Mouse (Mus musculus) MEL (cell line): ENCODE results near the gene Hccs.

ENCODE experiments used
- CTCF ChIP-seq, 3 experiments: IDR thresholded peaks in 2 of 3; conservative IDR thresholded peaks in 1 of 3; 2 replicates each; pipeline ENCODE4 v1.5.1; 2011 to 2012; ENCODE audit warnings: low read length in 3 of 3, low read depth in 2 of 3, mild to moderate bottlenecking in 2 of 3, improper control_type of control experiment in 1 of 3, inconsistent platforms in 1 of 3, mixed read lengths in 1 of 3, moderate library complexity in 1 of 3; ENCODE audit not compliant: control insufficient read depth in 1 of 3, insufficient read depth in 1 of 3, poor library complexity in 1 of 3, severe bottlenecking in 1 of 3
- ELF1 ChIP-seq: IDR thresholded peaks from 2 replicates; pipeline ENCODE4 v1.6.1; 2014; ENCODE audit warnings: low read depth, mild to moderate bottlenecking, inconsistent platforms, low read length, improper control_type of control experiment, moderate library complexity
- EP300 ChIP-seq, 2 experiments: IDR thresholded peaks; 2 replicates each; pipeline ENCODE4 v1.6.1; 2011; ENCODE audit warnings: improper control_type of control experiment in 2 of 2, low read length in 2 of 2, low read depth in 1 of 2, mild to moderate bottlenecking in 1 of 2
- HCFC1 ChIP-seq: IDR thresholded peaks from 2 replicates; pipeline ENCODE4 v1.6.1; 2012; ENCODE audit warnings: low read depth, mild to moderate bottlenecking, inconsistent platforms, low read length, improper control_type of control experiment, moderate library complexity
- MXI1 ChIP-seq: IDR thresholded peaks from 2 replicates; pipeline ENCODE4 v1.6.1; 2011; ENCODE audit warnings: mild to moderate bottlenecking, low read depth, low read length, improper control_type of control experiment
- NELFE ChIP-seq: IDR thresholded peaks from 2 replicates; pipeline ENCODE4 v1.6.1; 2011; ENCODE audit warnings: low read depth, low read length, improper control_type of control experiment
- SIN3A ChIP-seq: IDR thresholded peaks from 2 replicates; pipeline ENCODE4 v1.6.1; 2012; ENCODE audit warnings: low read length, improper control_type of control experiment, inconsistent platforms
- TAL1 ChIP-seq: IDR thresholded peaks from 2 replicates; pipeline ENCODE4 v1.6.1; 2012; ENCODE audit warnings: mild to moderate bottlenecking, inconsistent platforms, low read length, moderate library complexity, mixed read lengths
- USF1 ChIP-seq: IDR thresholded peaks from 2 replicates; pipeline ENCODE4 v1.6.1; 2014; ENCODE audit warnings: low read depth, mild to moderate bottlenecking, inconsistent platforms, low read length, improper control_type of control experiment, moderate library complexity

GRCm38 (mm10) chrX:169256741-169257140 is 63.4 kb downstream of the Hccs start:
- TF ChIP-seq HCFC1 (no peak), ELF1 (no peak), CTCF (IDR thresholded peaks at IDR 0.05 in 2 of 3, conservative IDR thresholded peaks at IDR 0.05 in 1 of 3; ENCODE audit: control insufficient read depth in 1 of 3, insufficient read depth in 1 of 3, low read depth in 2 of 3, low read length in 3 of 3, poor library complexity in 1 of 3, severe bottlenecking in 1 of 3) (no peak), EP300 (IDR thresholded peaks at IDR 0.05; ENCODE audit: low read depth in 1 of 2, low read length in 2 of 2) (no peak), SIN3A (no peak), MXI1 (no peak), TAL1 (no peak), NELFE (no peak), USF1 (no peak)
